Mouse (Mus musculus): Measurements from ENCODE around the gene Btbd16.

Gene Btbd16

GRCm38 (mm10) chr7:130773914-130774630, at the start of gene Btbd16:
Btbd16 (plus strand) TSS chr7:130774069.
- DNase-seq (ENCODE audit: low spot score in 2 of 2) = no peak

DNA sequence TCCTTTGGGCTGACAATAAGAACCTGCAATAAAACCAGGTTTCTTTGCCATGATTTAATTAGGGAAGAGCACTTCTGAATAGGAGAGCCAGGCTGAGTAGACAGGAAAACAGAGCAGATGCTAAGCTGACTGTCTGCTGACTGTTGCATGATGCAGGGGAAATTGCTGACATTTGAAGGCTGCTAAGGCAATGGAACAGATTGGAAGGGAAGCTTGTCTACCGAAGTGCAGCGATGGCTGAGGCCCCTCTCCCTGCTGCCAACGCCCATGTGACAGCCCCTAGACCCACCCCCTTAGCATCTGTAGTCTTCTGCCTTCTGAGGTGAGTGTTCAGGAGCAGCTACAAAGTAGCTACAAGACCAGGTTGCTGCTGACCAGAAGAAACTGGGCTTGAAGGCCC, 47.7 kb upstream of the Btbd16 start:
- DNase-seq (ENCODE audit: low spot score in 2 of 2) = no peak

- DNase-seq (ENCODE audit: low spot score in 2 of 2) = no peak
Measured at GRCm38 (mm10) chr7:130726724-130727422, 47.0 kb upstream of the Btbd16 start.

GRCm38 (mm10) chr7:130727560-130727959, 46.3 kb upstream of the Btbd16 start:
- DNase-seq (ENCODE audit: low spot score in 2 of 2) = no peak

- no peak for DNase-seq (ENCODE audit: low spot score in 2 of 2)
Measured at GRCm38 (mm10) chr7:130731792-130732191, 42.1 kb upstream of the Btbd16 start.

- no peak for DNase-seq (ENCODE audit: low spot score in 2 of 2)
Measured at GRCm38 (mm10) chr7:130732908-130733307, 41.0 kb upstream of the Btbd16 start.

DNA sequence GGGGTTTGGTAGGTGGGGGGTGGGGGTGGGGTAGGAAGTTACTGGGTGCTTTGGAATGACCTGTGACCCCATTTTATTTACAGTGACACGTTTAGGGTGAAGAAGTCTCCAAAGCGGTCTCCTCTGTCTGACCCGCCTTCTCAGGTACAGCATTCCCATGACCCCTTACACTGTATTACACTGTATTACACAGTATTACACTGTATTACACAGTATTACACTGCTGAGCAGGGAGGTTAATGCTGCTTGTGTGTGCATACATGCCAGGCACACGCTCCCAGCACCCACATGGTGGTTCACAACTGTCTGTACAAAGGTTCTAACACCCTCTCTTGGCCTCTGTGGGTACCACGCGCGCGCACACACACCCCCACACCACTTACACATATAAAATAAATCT, 40.4 kb upstream of the Btbd16 start:
- DNase-seq (ENCODE audit: low spot score in 2 of 2) = no peak

DNA sequence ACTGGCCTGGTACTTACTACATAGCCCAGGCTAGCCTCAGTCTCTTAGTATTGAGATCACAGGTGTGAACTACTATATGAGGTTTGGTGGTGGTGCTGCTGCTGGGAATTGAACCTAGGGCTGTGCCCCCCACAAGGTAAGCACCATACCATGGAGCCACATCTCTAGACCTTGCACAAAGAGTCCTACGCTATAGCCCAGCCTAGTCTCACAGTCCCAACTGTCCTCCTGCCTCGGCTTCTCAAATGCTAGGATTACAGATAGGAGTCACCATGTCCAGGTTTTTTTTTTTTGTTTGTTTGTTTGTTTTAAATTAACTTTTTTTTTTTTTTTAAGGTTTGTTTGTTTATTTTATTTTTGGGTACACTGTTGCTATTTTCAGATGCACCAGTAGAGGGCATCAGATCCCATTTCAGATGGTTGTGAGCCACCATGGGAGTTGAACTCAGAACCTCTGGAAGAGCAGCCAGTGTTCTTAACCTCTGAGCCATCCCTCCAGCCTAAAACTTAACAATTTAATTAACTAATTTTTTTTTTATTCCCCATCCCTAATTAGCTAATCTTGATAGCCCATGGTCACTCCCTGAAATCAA, 39.6 kb upstream of the Btbd16 start:
- DNase-seq (ENCODE audit: low spot score in 2 of 2) = no peak

GRCm38 (mm10) chr7:130741099-130741498, 32.8 kb upstream of the Btbd16 start:
- DNase-seq (ENCODE audit: low spot score in 2 of 2) = no peak

DNA sequence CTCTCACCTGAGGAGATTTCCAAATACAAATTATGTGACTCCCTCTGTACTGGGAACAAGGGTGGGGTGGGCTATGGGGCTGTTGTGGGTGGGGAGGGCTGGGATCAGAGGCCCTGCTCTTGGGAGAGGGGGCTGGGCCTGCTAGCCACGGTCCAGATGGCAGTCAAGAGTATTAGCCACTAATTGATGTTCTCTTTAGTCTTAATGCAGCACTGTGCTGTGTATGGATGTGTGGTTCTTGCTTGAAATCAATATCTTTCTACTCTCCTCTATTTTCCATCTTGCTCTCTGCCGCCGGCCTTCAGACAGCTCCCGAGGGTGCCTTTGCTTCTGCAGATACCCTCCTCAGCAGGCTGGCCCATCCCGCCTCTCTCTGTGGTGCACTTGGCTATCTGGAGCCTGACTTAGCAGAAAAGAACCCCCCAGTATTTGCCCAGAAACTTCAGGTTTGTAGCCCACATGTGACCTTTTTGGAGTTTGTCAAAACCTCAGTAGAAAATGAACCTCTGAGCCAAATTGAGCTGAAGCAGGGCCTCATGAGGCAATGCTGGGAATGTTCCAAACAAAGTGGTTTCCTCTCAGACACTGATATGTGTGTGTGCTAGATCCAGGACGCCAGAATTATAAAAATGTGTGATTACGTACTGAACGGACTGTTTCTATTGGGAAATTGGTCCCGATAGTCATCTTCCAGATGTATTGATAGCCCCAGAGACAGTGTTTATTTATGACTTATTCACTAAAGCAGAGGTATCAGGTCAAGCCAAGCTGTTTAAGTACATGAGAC, 30.4 kb upstream of the Btbd16 start:
- no peak for DNase-seq (ENCODE audit: low spot score in 2 of 2)

DNA sequence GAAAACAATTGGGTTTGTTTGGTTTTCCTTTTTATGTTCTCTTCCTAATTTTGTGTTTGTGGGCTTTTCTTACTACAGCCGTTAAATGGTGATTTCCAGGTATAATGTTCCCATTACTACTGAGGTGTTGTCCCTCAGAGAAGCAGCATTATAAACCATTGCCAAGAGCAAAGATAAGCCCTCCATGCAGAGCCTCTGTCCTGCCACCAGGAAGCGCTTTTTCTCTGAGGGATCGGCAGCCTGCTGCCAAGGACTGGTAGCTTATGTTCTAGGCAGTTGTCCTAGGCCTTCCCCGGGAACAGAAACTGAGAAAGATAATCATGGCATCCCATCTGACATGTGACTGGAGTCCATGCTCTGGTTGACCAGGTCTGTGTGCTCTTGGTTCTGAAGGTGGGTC, 24.7 kb upstream of the Btbd16 start:
- DNase-seq (ENCODE audit: low spot score in 2 of 2) = no peak

GRCm38 (mm10) chr7:130750752-130751490, 22.9 kb upstream of the Btbd16 start:
- DNase-seq (ENCODE audit: low spot score in 2 of 2) = peak in 1 of 2 experiments; percentile 48

- no peak for DNase-seq (ENCODE audit: low spot score in 2 of 2)
Measured at GRCm38 (mm10) chr7:130751678-130752077, 22.2 kb upstream of the Btbd16 start.

- DNase-seq (ENCODE audit: low spot score in 2 of 2) = peak in 1 of 2 experiments; percentile 32
Measured at GRCm38 (mm10) chr7:130754790-130755189, 19.1 kb upstream of the Btbd16 start.

- no peak for DNase-seq (ENCODE audit: low spot score in 2 of 2)
Measured at GRCm38 (mm10) chr7:130756343-130756835, 17.5 kb upstream of the Btbd16 start.

DNA sequence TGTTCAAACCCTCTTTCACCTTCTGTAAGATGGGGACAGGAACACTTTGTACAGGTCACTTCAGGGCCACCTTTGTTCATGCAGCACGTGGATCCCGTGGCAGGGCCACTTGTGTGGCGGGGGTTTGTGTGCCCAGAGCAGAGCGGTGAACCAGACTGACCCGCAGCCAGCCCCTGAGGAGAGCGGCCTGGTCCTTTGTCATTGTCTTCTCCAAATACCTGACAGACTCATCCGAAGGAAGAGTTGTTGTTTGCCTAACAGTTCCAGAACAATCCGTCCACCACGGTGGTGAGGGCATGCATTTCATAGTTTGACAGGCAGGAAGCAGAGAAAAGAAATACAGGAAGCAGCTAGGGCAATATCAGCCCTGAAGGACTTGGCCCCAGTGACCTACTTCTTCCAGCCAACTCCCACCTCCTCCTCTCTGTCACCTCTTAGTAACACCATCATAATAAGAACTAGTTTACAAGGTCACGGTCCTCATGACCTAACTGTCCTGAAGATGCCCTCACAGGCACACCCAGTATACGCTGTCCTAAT, 16.5 kb upstream of the Btbd16 start:
- DNase-seq (ENCODE audit: low spot score in 2 of 2) = no peak

- peak; percentile 53 to 79 for DNase-seq (ENCODE audit: low spot score in 2 of 2)
Measured at GRCm38 (mm10) chr7:130762071-130762897, 11.6 kb upstream of the Btbd16 start.

GRCm38 (mm10) chr7:130764160-130764559, 9.7 kb upstream of the Btbd16 start:
- no peak for DNase-seq (ENCODE audit: low spot score in 2 of 2)

DNA sequence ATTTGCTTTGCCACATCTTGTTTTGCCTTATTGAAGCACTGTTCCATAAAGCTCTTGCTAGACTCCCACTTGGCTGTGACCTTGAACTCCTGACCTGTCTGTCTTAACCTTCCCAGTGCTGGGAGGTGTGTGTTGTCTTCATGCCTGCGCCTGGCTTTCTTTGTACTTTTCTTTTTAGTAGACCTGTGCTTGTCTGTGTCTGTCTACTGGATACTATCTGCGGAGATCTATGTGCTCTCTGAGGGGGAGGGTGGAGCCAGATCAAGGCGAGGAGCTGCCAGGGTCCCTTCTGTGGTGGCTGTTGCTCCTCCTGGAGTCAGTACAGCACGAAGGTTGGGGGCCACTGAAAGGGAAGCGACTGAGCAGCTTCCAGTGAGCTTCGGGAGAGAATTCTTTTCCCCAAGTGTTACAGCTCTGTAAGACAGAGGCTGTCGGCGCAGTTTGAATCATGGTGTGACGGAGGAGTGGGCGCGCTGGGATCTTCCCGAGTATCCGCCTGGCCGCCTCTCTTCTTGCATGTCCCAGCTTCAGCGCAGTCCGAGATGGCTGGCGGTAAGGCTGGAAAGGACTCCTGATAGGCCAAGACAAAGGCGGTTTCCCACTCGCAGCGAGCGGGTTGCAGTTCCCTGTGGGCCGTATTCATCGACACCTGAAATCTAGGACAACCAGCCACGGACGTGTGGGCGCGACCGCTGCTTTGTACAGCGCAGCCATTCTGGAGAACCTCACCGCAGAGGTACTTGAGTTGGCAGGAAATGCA, 7.3 kb upstream of the Btbd16 start:
- DNase-seq (ENCODE audit: low spot score in 2 of 2) = no peak
